Mouse (Mus musculus) monocyte, adult 5-6 weeks (primary cell): ENCODE results near the gene Ccdc15. TPM values are rescaled to one million over a fixed set of nuclear protein-coding genes. Genes with fewer than 3 reads are reported as not detected.

ENCODE experiments used
- ATAC-seq: fragments of 153-309, 156-312 bp; replicated peaks from 2 replicates; pipeline ENCODE4 v1.8.0; 2017; ENCODE audit warnings: mild to moderate bottlenecking; ENCODE audit not compliant: low TSS enrichment, insufficient number of reproducible peaks, severe bottlenecking, poor library complexity, low FRiP score
- total RNA-seq: library from RNA; stranded (forward); fragments of 200-1000, 200-491, 200-594 nt; gene quantifications from 3 replicates; pipeline ENCODE4 v1.2.3, GENCODE M21; 2017

Gene Ccdc15
- total RNA-seq, 1 experiment from 2014 or later, result 2.8 TPM

GRCm38 (mm10) chr9:37245404-37245803 lies 102.8 kb downstream of the Ccdc15 start:
- no peak for ATAC-seq

GRCm38 (mm10) chr9:37244600-37244999 lies 103.6 kb downstream of the Ccdc15 start:
- no peak for ATAC-seq

GRCm38 (mm10) chr9:37242764-37243163 lies 105.5 kb downstream of the Ccdc15 start:
- ATAC-seq, result no peak

GRCm38 (mm10) chr9:37235951-37236737 lies 112.1 kb downstream of the Ccdc15 start:
- no peak for ATAC-seq

- ATAC-seq, result no peak
These were observed 115.7 kb downstream of the Ccdc15 start for GRCm38 (mm10) chr9:37232201-37233195.

- ATAC-seq, result peak; percentile 64
These were observed 117.6 kb downstream of the Ccdc15 start for GRCm38 (mm10) chr9:37230486-37231195.

GRCm38 (mm10) chr9:37229880-37230325 lies 118.3 kb downstream of the Ccdc15 start:
- 0 out of 2 replicates have a peak, but pooled peaks have one; percentile 50 for ATAC-seq

Other genes starting within 250 kb of the Ccdc15 start
- not detected in 3 replicates for gene Pknox2, start 201.0 kb downstream of the Ccdc15 start, total RNA-seq
- 0.86 to 4.0 TPM (median 2.0 TPM) in 3 replicates for gene Tmem218, start 140.2 kb downstream of the Ccdc15 start, total RNA-seq
- gene Slc37a2, start 92.7 kb downstream of the Ccdc15 start, total RNA-seq, result 2.0 to 10.9 TPM (median 3.3 TPM) in 3 replicates
- not detected in 3 replicates for gene Hepacam, start 18.9 kb upstream of the Ccdc15 start, total RNA-seq
- not detected in 3 replicates for gene Robo4, start 53.5 kb upstream of the Ccdc15 start, total RNA-seq
- not detected in 3 replicates for gene Robo3, start 84.8 kb upstream of the Ccdc15 start, total RNA-seq
- 20.9 to 44.1 TPM (median 28.5 TPM) in 3 replicates for gene Msantd2, start 140.9 kb upstream of the Ccdc15 start, total RNA-seq
- 3.2 TPM in 1 of 3 replicates, not detected in the others for gene Esam, start 179.6 kb upstream of the Ccdc15 start, total RNA-seq
- not detected in 3 replicates for gene Vsig2, start 190.8 kb upstream of the Ccdc15 start, total RNA-seq
- 6.3 to 35.0 TPM (median 6.9 TPM) in 3 replicates for gene Nrgn, start 204.5 kb upstream of the Ccdc15 start, total RNA-seq
- gene Siae, start 207.3 kb upstream of the Ccdc15 start, total RNA-seq, result 4.1 to 10.4 TPM (median 4.7 TPM) in 3 replicates